Mouse (Mus musculus) heart, adult 2 months (tissue): Measurements from ENCODE around the gene Ifi211. TPM values are rescaled to one million over a fixed set of nuclear protein-coding genes. Genes with fewer than 3 reads are reported as not detected.
A peak's percentile ranks its signal among the peaks of the same experiment; 100 is the strongest.
"Not testable (repeated sequence)": the region's sequence is repeated elsewhere in the genome, so short reads cannot be mapped to it uniquely, and the experiment has no call there.

Experiments used
- DNase-seq, 2 experiments: peaks; one replicate each; pipeline ENCODE4 v3.0.0; 2021
- H3K27ac ChIP-seq: fragments of 200-600 bp; 2 replicates; pipeline ENCODE4 v1.8.1; 2022
- H3K27me3 ChIP-seq: fragments of 200-500 bp; 2 replicates; pipeline ENCODE4 v1.6.1; 2012; ENCODE audit warnings: mild to moderate bottlenecking, low read length, inconsistent platforms, mixed read lengths; ENCODE audit not compliant: control insufficient read depth, insufficient read depth
- H3K36me3 ChIP-seq: fragments of 200-500 bp; 2 replicates; pipeline ENCODE4 v1.6.1; 2012; ENCODE audit warnings: low read length, inconsistent platforms; ENCODE audit not compliant: control insufficient read depth, insufficient read depth
- H3K4me1 ChIP-seq: fragments of 200-500 bp; 2 replicates; pipeline ENCODE4 v1.6.1; 2011; ENCODE audit warnings: low read length; ENCODE audit not compliant: control insufficient read depth, insufficient read depth
- H3K4me3 ChIP-seq: fragments of 200-600 bp; 2 replicates; pipeline ENCODE4 v1.8.1; 2022
- H3K79me2 ChIP-seq: fragments of 200-500 bp; replicated peaks from 2 replicates; pipeline ENCODE4 v1.6.1; 2012; ENCODE audit warnings: mild to moderate bottlenecking, inconsistent platforms, low read length, moderate library complexity, mixed read lengths; ENCODE audit not compliant: control insufficient read depth, insufficient read depth
- H3K9ac ChIP-seq: fragments of 200-500 bp; 2 replicates; pipeline ENCODE4 v1.6.1; 2012; ENCODE audit warnings: low read depth, mild to moderate bottlenecking, control low read depth, inconsistent platforms, low read length, mixed read lengths
- CTCF ChIP-seq: fragments of 200-600 bp; IDR thresholded peaks from 2 replicates; pipeline ENCODE4 v1.8.1; 2022; ENCODE audit warnings: antibody characterized with exemption, mild to moderate bottlenecking, moderate library complexity
- EP300 ChIP-seq: fragments of 200-500 bp; IDR thresholded peaks from 2 replicates; pipeline ENCODE4 v1.6.1; 2011; ENCODE audit warnings: low read depth, low read length, control low read depth; ENCODE audit not compliant: insufficient read depth
- WGBS: fragments of 180-500 bp; shearing (Covaris S2); methylation state at CpG from one replicate; pipeline ENCODE4 v1.1.7; 2018; 5-methylcytosine and 5-hydroxymethylcytosine counted together
- intact Hi-C: fragments of 180-260 bp; cut with DNase I; formaldehyde crosslinking; loops from one replicate; pipeline ENCODE4 v1.15.1; 2025
- polyA plus RNA-seq: library from polyadenylated mRNA; depleted of rRNA; stranded (reverse); fragments of >200 nt; gene quantifications from 2 replicates; pipeline ENCODE4 v1.2.3, GENCODE M21; 2012
- total RNA-seq, 2 experiments: library from RNA; stranded (reverse); gene quantifications; 2 replicates each; pipeline ENCODE4 v1.2.3; 2021

The Ifi211 gene
- total and polyA plus RNA-seq, 3 experiments: 1.3 to 3.0 (median 2.6) TPM

GRCm38 (mm10) chr1:173941924-173942779 lies 29.3 kb upstream of the Ifi211 start, which contains the start of the genes Mndal and Ifi203:
TSS of gene Mndal (minus strand) at chr1:173942491.
TSS of gene Ifi203 (minus strand) at chr1:173942672.
- peak within 1 kb of the TSS; percentile 84 for H3K27ac ChIP-seq
- H3K4me3 ChIP-seq: peak within 1 kb of the TSS; percentile 54
- H3K4me1 ChIP-seq, intact Hi-C loops, H3K36me3 ChIP-seq, H3K27me3 ChIP-seq, H3K79me2 ChIP-seq: not testable (repeated sequence)
- WGBS: 29% methylated on average over 3 of the region's 3 CpGs
- H3K9ac ChIP-seq: peak within 1 kb of the TSS; percentile 63
- DNase-seq: peak in 1 of 2 experiments; percentile 10

GRCm38 (mm10) chr1:173941522-173941921 lies 28.7 kb upstream of the Ifi211 start:
- H3K79me2 ChIP-seq, H3K4me1 ChIP-seq, DNase-seq, H3K36me3 ChIP-seq, intact Hi-C loops, H3K9ac ChIP-seq, H3K27me3 ChIP-seq: not testable (repeated sequence)
- H3K4me3 ChIP-seq: peak overlapping the region; percentile 54
- 50% methylated on average over 2 of the region's 2 CpGs for WGBS
- peak overlapping the region; percentile 84 for H3K27ac ChIP-seq

- H3K27ac ChIP-seq, intact Hi-C loops, H3K27me3 ChIP-seq, H3K9ac ChIP-seq, H3K4me3 ChIP-seq, H3K79me2 ChIP-seq, H3K36me3 ChIP-seq, H3K4me1 ChIP-seq, DNase-seq: not testable (repeated sequence)
- 57% methylated on average over 3 of the region's 3 CpGs for WGBS
These were observed 6.4 kb upstream of the Ifi211 start for GRCm38 (mm10) chr1:173919279-173919678.

- H3K27me3 ChIP-seq: no peaks in the 10 kb centered on the region
- no peak overlapping the region for H3K4me3 ChIP-seq
- 72% methylated on average over 2 of the region's 2 CpGs for WGBS
- H3K4me1 ChIP-seq: no peaks in the 10 kb centered on the region
- no peak overlapping the region for H3K9ac ChIP-seq
- no peaks in the 10 kb centered on the region for H3K79me2 ChIP-seq
- DNase-seq: no peak
- H3K27ac ChIP-seq: no peak overlapping the region
- no peaks in the 10 kb centered on the region for H3K36me3 ChIP-seq
- no peak for TF ChIP-seq EP300
- intact Hi-C loops: no loop called here
These were observed 1.7 kb upstream of the Ifi211 start for GRCm38 (mm10) chr1:173914559-173914958.

GRCm38 (mm10) chr1:173913256-173913791 lies 478 bp upstream of the Ifi211 start:
- intact Hi-C loops, H3K4me3 ChIP-seq, H3K4me1 ChIP-seq, H3K9ac ChIP-seq, H3K36me3 ChIP-seq, H3K27me3 ChIP-seq, H3K79me2 ChIP-seq: not testable (repeated sequence)
- peak in 1 of 2 experiments; percentile 10 for DNase-seq
- peak overlapping the region; percentile 59 for H3K27ac ChIP-seq

- Histone ChIP-seq H3K9ac (no peak overlapping the region), H3K79me2 (no peaks in the 10 kb centered on the region), H3K27me3 (no peaks in the 10 kb centered on the region), H3K27ac (no peak overlapping the region; the same call in 1 of the 2 replicates), H3K4me3 (no peak overlapping the region), H3K36me3 (no peaks in the 10 kb centered on the region), H3K4me1 (no peaks in the 10 kb centered on the region)
- intact Hi-C loops: no loop called here
- WGBS: 79% methylated on average over 2 of the region's 2 CpGs
- TF ChIP-seq CTCF (no peak), EP300 (no peak)
- DNase-seq: no peak
These were observed 910 bp downstream of the Ifi211 start for GRCm38 (mm10) chr1:173911808-173912464.

GRCm38 (mm10) chr1:173908390-173908789 lies 4.5 kb downstream of the Ifi211 start:
- H3K9ac ChIP-seq, DNase-seq, H3K27me3 ChIP-seq, intact Hi-C loops, H3K36me3 ChIP-seq, H3K4me1 ChIP-seq, H3K4me3 ChIP-seq, H3K79me2 ChIP-seq, H3K27ac ChIP-seq: not testable (repeated sequence)

- H3K4me3 ChIP-seq, H3K79me2 ChIP-seq, H3K4me1 ChIP-seq, intact Hi-C loops, H3K27ac ChIP-seq, H3K36me3 ChIP-seq, H3K9ac ChIP-seq, DNase-seq, H3K27me3 ChIP-seq: not testable (repeated sequence)
- 86% methylated on average over 4 of the region's 4 CpGs for WGBS
These were observed 7.0 kb downstream of the Ifi211 start for GRCm38 (mm10) chr1:173905885-173906284.

- H3K4me3 ChIP-seq, H3K9ac ChIP-seq, H3K79me2 ChIP-seq, H3K36me3 ChIP-seq, H3K27me3 ChIP-seq, H3K4me1 ChIP-seq, DNase-seq, intact Hi-C loops, H3K27ac ChIP-seq: not testable (repeated sequence)
These were observed 23.1 kb downstream of the Ifi211 start for GRCm38 (mm10) chr1:173889741-173890140.
